Mouse (Mus musculus) macrophage (primary cell): ENCODE data around the gene Ephb1. TPM values are rescaled to one million over a fixed set of nuclear protein-coding genes. Genes with fewer than 3 reads are reported as not detected.

Source experiments
- H3K27ac ChIP-seq: fragments of 350-480 bp; formaldehyde crosslinking; 2 replicates; pipeline ENCODE4 v1.9.0; 2021
- H3K36me3 ChIP-seq: fragments of 350-480 bp; formaldehyde crosslinking; 2 replicates; pipeline ENCODE4 v1.9.0; 2021; ENCODE audit errors: inconsistent target
- H3K4me3 ChIP-seq: fragments of 350-480 bp; formaldehyde crosslinking; 2 replicates; pipeline ENCODE4 v1.9.0; 2021; ENCODE audit errors: inconsistent target
- H3K79me2 ChIP-seq: fragments of 350-480 bp; formaldehyde crosslinking; 2 replicates; pipeline ENCODE4 v1.9.0; 2021; ENCODE audit errors: inconsistent target
- WGBS: methylation state at CpG from one replicate; pipeline ENCODE4 v1.1.7; 2026; ENCODE audit warnings: inconsistent platforms; ENCODE audit not compliant: missing documents; 5-methylcytosine and 5-hydroxymethylcytosine counted together
- polyA plus RNA-seq: library from polyadenylated mRNA; stranded (reverse); fragments of 250-400 nt; gene quantifications from 3 replicates; pipeline ENCODE4 v1.2.4, GENCODE M21; 2018; ENCODE audit warnings: inconsistent platforms

Gene Ephb1
- polyA plus RNA-seq, 1 experiment from 2014 or later, result not detected

- H3K4me3 ChIP-seq, result no peak overlapping the region
- H3K79me2 ChIP-seq, result no peaks in the 10 kb centered on the region
- 68% methylated on average over 7 of the region's 7 CpGs for WGBS
- no peak overlapping the region for H3K27ac ChIP-seq
- no peaks in the 10 kb centered on the region for H3K36me3 ChIP-seq
These were observed 48.9 kb downstream of the Ephb1 start for GRCm38 (mm10) chr9:102305432-102306100.

GRCm38 (mm10) chr9:102304796-102305195 is 49.7 kb downstream of the Ephb1 start:
- Histone ChIP-seq H3K36me3 (no peaks in the 10 kb centered on the region), H3K79me2 (no peaks in the 10 kb centered on the region), H3K27ac (no peak overlapping the region), H3K4me3 (no peak overlapping the region)
- WGBS, result 41% methylated on average over 3 of the region's 3 CpGs

GRCm38 (mm10) chr9:102303882-102304281 is 50.6 kb downstream of the Ephb1 start:
- WGBS, result 86% methylated on average over 13 of the region's 13 CpGs
- Histone ChIP-seq H3K4me3 (no peak overlapping the region), H3K36me3 (no peaks in the 10 kb centered on the region), H3K27ac (no peak overlapping the region), H3K79me2 (no peaks in the 10 kb centered on the region)

GRCm38 (mm10) chr9:102300985-102301384 is 53.5 kb downstream of the Ephb1 start:
- H3K4me3 ChIP-seq, result no peak overlapping the region
- H3K36me3 ChIP-seq, result no peaks in the 10 kb centered on the region
- no peak overlapping the region for H3K27ac ChIP-seq
- 93% methylated on average over 4 of the region's 4 CpGs for WGBS
- H3K79me2 ChIP-seq, result no peaks in the 10 kb centered on the region

- H3K36me3 ChIP-seq, result no peaks in the 10 kb centered on the region
- H3K79me2 ChIP-seq, result no peaks in the 10 kb centered on the region
- H3K4me3 ChIP-seq, result no peak overlapping the region
- H3K27ac ChIP-seq, result no peak overlapping the region
- WGBS, result 89% methylated on average over 8 of the region's 8 CpGs
These were observed 55.8 kb downstream of the Ephb1 start for GRCm38 (mm10) chr9:102298741-102299140.

- no peak overlapping the region for H3K27ac ChIP-seq
- H3K79me2 ChIP-seq, result no peaks in the 10 kb centered on the region
- WGBS, result 81% methylated on average over 5 of the region's 5 CpGs
- no peak overlapping the region for H3K4me3 ChIP-seq
- no peaks in the 10 kb centered on the region for H3K36me3 ChIP-seq
These were observed 56.5 kb downstream of the Ephb1 start for GRCm38 (mm10) chr9:102297986-102298385.

- WGBS, result 77% methylated on average over 2 of the region's 3 CpGs
- Histone ChIP-seq H3K4me3 (no peak overlapping the region), H3K36me3 (no peaks in the 10 kb centered on the region), H3K27ac (no peak overlapping the region), H3K79me2 (no peaks in the 10 kb centered on the region)
These were observed 57.3 kb downstream of the Ephb1 start for GRCm38 (mm10) chr9:102297176-102297575.

- Histone ChIP-seq H3K27ac (no peak overlapping the region), H3K79me2 (no peaks in the 10 kb centered on the region), H3K4me3 (no peak overlapping the region), H3K36me3 (no peaks in the 10 kb centered on the region)
- 100% methylated on average over 3 of the region's 3 CpGs for WGBS
These were observed 60.9 kb downstream of the Ephb1 start for GRCm38 (mm10) chr9:102293605-102294004.

- WGBS, result 75% methylated on average over 3 of the region's 3 CpGs
- Histone ChIP-seq H3K36me3 (no peaks in the 10 kb centered on the region), H3K79me2 (no peaks in the 10 kb centered on the region), H3K27ac (no peak overlapping the region), H3K4me3 (no peak overlapping the region)
These were observed 63.3 kb downstream of the Ephb1 start for GRCm38 (mm10) chr9:102291230-102291629.

- no peaks in the 10 kb centered on the region for H3K79me2 ChIP-seq
- WGBS, result 80% methylated on average over 3 of the region's 3 CpGs
- no peak overlapping the region for H3K4me3 ChIP-seq
- H3K36me3 ChIP-seq, result no peaks in the 10 kb centered on the region
- no peak overlapping the region for H3K27ac ChIP-seq
These were observed 66.1 kb downstream of the Ephb1 start for GRCm38 (mm10) chr9:102288356-102288755.

GRCm38 (mm10) chr9:102275931-102276330 is 78.6 kb downstream of the Ephb1 start:
- 81% methylated on average over 3 of the region's 3 CpGs for WGBS
- H3K4me3 ChIP-seq, result no peak overlapping the region
- H3K27ac ChIP-seq, result no peak overlapping the region

GRCm38 (mm10) chr9:102274016-102274415 is 80.5 kb downstream of the Ephb1 start:
- H3K79me2 ChIP-seq, result no peaks in the 10 kb centered on the region
- 50% methylated on average over 8 of the region's 8 CpGs for WGBS
- H3K27ac ChIP-seq, result no peak overlapping the region
- H3K36me3 ChIP-seq, result no peaks in the 10 kb centered on the region
- no peak overlapping the region for H3K4me3 ChIP-seq

More at GRCm38 (mm10) chr9:102275931-102276330, 78.6 kb downstream of the Ephb1 start:
- no peaks in the 10 kb centered on the region for H3K36me3 ChIP-seq
- H3K79me2 ChIP-seq, result no peaks in the 10 kb centered on the region

- Histone ChIP-seq H3K4me3 (no peak overlapping the region), H3K36me3 (no peaks in the 10 kb centered on the region), H3K27ac (no peak overlapping the region), H3K79me2 (no peaks in the 10 kb centered on the region)
- WGBS, result 75% methylated on average over 6 of the region's 6 CpGs
These were observed 81.1 kb downstream of the Ephb1 start for GRCm38 (mm10) chr9:102273469-102273808.

- Histone ChIP-seq H3K36me3 (no peaks in the 10 kb centered on the region), H3K27ac (no peak overlapping the region), H3K79me2 (no peaks in the 10 kb centered on the region), H3K4me3 (no peak overlapping the region)
- 54% methylated on average over 5 of the region's 5 CpGs for WGBS
These were observed 81.6 kb downstream of the Ephb1 start for GRCm38 (mm10) chr9:102272731-102273468.

GRCm38 (mm10) chr9:102270496-102270895 is 84.0 kb downstream of the Ephb1 start:
- Histone ChIP-seq H3K36me3 (no peaks in the 10 kb centered on the region), H3K27ac (no peak overlapping the region), H3K79me2 (no peaks in the 10 kb centered on the region), H3K4me3 (no peak overlapping the region)
- WGBS, result 91% methylated on average over 5 of the region's 5 CpGs
